Mouse (Mus musculus): ENCODE measurements around the gene Rbm26. TPM values are rescaled to one million over a fixed set of nuclear protein-coding genes. Genes with fewer than 3 reads are reported as not detected.

Gene Rbm26
- polyA plus RNA-seq, 1 experiment from 2014 or later, result 15.2 TPM

DNA sequence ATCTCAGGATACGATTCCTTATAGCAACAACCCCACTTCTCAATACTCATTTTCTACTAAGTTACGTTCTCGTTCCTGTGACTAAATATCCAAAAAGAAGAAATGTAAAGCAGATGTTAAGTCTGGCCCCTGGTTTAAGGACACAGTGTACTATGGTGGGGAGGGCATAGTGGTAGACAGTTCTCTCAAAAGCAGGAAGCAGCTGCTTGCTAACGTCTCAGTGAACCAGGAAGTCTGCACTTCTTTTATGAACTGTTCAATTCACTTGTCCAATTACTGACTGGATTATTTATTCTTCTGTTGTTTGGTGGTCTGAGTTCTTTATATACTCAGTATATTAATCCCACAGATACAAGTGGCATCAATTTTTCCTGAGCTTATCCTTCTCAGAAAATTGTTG, 12.3 kb downstream of the Rbm26 start:
- no peak for DNase-seq (ENCODE audit: low spot score)

DNA sequence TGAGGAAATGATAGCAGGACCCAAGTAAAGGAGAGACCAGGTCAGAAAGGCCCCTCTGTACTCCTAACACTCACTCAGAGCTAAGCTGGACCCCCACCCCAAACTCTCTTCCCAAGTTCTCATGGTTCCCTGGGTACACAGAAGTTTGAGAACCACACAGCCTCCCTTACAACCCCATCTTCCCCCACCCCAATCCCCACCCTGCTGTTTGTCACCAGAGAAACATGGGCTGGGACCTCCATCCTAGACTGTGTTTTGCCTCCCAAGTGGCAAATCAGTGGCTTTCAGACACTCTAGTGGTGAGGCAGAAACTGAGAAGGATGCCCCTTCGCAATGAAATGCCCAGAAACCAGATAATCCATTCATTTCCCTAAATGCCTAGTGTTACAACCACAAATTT, 15.8 kb downstream of the Rbm26 start:
- Histone ChIP-seq H3K36me3 (ENCODE audit: control insufficient read depth, insufficient read depth, low read length) (no peaks in the 10 kb centered on the region), H3K9ac (ENCODE audit: low read length) (no peak overlapping the region), H3K4me2 (replicated peaks; ENCODE audit: low read depth) (no peak overlapping the region), H3K4me3 (ENCODE audit: low read depth, low read length) (no peak overlapping the region), H3K27ac (replicated peaks) (no peak overlapping the region), H3K27me3 (ENCODE audit: control insufficient read depth, insufficient read depth, low read length) (no peaks in the 10 kb centered on the region), H3K9me3 (ENCODE audit: control insufficient read depth, low read length) (no peaks in the 10 kb centered on the region), H3K4me1 (replicated peaks; ENCODE audit: control insufficient read depth, insufficient read depth) (no peaks in the 10 kb centered on the region)
- DNase-seq (ENCODE audit: low spot score) (no peak), ATAC-seq (ENCODE audit: low FRiP score, low TSS enrichment) (no peak)
- WGBS, result 88% methylated on average over 1 of the region's 1 CpGs
- TF ChIP-seq EP300 (optimal IDR thresholded peaks at IDR 0.05) (no peak), CTCF (IDR thresholded peaks at IDR 0.05; ENCODE audit: low read depth) (no peak)

More for the DNA sequence above, 12.3 kb downstream of the Rbm26 start:
- TF ChIP-seq EP300 (optimal IDR thresholded peaks at IDR 0.05), result no peak
- TF ChIP-seq CTCF (IDR thresholded peaks at IDR 0.05; ENCODE audit: low read depth), result no peak
- H3K9ac ChIP-seq (ENCODE audit: low read length), result no peak overlapping the region
- no peaks in the 10 kb centered on the region for H3K36me3 ChIP-seq (ENCODE audit: control insufficient read depth, insufficient read depth, low read length)
- H3K4me3 ChIP-seq (ENCODE audit: low read depth, low read length), result no peak overlapping the region
- H3K27me3 ChIP-seq (ENCODE audit: control insufficient read depth, insufficient read depth, low read length), result no peaks in the 10 kb centered on the region
- no peaks in the 10 kb centered on the region for H3K4me1 ChIP-seq (replicated peaks; ENCODE audit: control insufficient read depth, insufficient read depth)
- no peak for ATAC-seq (ENCODE audit: low FRiP score, low TSS enrichment)
- no peak overlapping the region for H3K4me2 ChIP-seq (replicated peaks; ENCODE audit: low read depth)
- 65% methylated on average over 4 of the region's 4 CpGs for WGBS
- no peaks in the 10 kb centered on the region for H3K9me3 ChIP-seq (ENCODE audit: control insufficient read depth, low read length)
- H3K27ac ChIP-seq (replicated peaks), result no peak overlapping the region

DNA sequence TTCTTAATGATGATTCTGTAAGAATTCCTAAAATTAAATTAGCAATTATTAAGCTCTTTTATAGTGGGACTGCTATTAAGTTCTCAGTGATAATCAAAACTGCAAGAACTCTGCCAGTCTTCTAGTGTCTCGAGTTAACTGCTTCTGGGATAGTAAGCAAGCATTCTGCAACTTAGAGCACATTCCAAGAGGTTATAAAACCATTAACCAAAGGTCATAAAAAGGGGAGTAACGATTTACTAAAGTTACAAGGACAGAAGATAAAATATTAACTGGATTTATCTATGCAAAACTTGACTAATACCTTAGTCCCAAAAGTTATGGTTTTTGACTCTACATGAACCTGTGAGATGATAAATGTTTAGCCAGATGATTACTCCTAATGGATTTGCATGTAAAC, 18.6 kb downstream of the Rbm26 start:
- Histone ChIP-seq H3K4me1 (replicated peaks; ENCODE audit: control insufficient read depth, insufficient read depth) (no peaks in the 10 kb centered on the region), H3K9ac (ENCODE audit: low read length) (no peak overlapping the region), H3K4me3 (ENCODE audit: low read depth, low read length) (no peak overlapping the region), H3K9me3 (ENCODE audit: control insufficient read depth, low read length) (no peaks in the 10 kb centered on the region), H3K4me2 (replicated peaks; ENCODE audit: low read depth) (no peak overlapping the region), H3K27me3 (ENCODE audit: control insufficient read depth, insufficient read depth, low read length) (no peaks in the 10 kb centered on the region), H3K27ac (replicated peaks) (no peak overlapping the region), H3K36me3 (ENCODE audit: control insufficient read depth, insufficient read depth, low read length) (no peaks in the 10 kb centered on the region)
- DNase-seq (ENCODE audit: low spot score), result no peak
- no peak for TF ChIP-seq EP300 (optimal IDR thresholded peaks at IDR 0.05)
- no peak for TF ChIP-seq CTCF (IDR thresholded peaks at IDR 0.05; ENCODE audit: low read depth)
- WGBS, result 48% methylated on average over 2 of the region's 2 CpGs
- no peak for ATAC-seq (ENCODE audit: low FRiP score, low TSS enrichment)

DNA sequence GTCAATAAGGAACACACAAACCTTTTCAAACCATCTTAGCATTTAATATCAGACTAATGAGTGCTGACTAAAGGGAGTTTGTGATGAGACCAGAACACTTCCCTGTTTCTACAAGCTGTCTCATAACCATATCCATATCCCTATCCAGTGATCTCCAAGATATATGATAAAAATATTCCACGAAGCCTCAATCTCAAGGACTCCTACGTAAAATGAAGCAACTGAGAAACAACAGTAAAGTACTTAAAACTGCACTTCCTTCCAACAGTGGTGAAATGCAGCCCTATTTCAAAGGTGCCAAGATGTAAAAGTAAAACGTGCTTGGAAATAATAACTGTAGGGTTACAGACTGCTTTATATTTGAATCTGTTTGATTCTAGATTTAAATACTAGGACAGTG, 43.1 kb downstream of the Rbm26 start:
- H3K27me3 ChIP-seq (ENCODE audit: control insufficient read depth, insufficient read depth, low read length), result no peaks in the 10 kb centered on the region
- H3K27ac ChIP-seq (replicated peaks), result no peak overlapping the region
- H3K9me3 ChIP-seq (ENCODE audit: control insufficient read depth, low read length), result no peaks in the 10 kb centered on the region
- no peaks in the 10 kb centered on the region for H3K36me3 ChIP-seq (ENCODE audit: control insufficient read depth, insufficient read depth, low read length)
- H3K4me1 ChIP-seq (replicated peaks; ENCODE audit: control insufficient read depth, insufficient read depth), result no peaks in the 10 kb centered on the region
- ATAC-seq (ENCODE audit: low FRiP score, low TSS enrichment) (no peak), DNase-seq (ENCODE audit: low spot score) (no peak)
- no peak overlapping the region for H3K9ac ChIP-seq (ENCODE audit: low read length)
- no peak overlapping the region for H3K4me2 ChIP-seq (replicated peaks; ENCODE audit: low read depth)
- WGBS, result 95% methylated on average over 3 of the region's 3 CpGs
- TF ChIP-seq CTCF (IDR thresholded peaks at IDR 0.05; ENCODE audit: low read depth), result no peak
- no peak for TF ChIP-seq EP300 (optimal IDR thresholded peaks at IDR 0.05)
- no peak overlapping the region for H3K4me3 ChIP-seq (ENCODE audit: low read depth, low read length)

DNA sequence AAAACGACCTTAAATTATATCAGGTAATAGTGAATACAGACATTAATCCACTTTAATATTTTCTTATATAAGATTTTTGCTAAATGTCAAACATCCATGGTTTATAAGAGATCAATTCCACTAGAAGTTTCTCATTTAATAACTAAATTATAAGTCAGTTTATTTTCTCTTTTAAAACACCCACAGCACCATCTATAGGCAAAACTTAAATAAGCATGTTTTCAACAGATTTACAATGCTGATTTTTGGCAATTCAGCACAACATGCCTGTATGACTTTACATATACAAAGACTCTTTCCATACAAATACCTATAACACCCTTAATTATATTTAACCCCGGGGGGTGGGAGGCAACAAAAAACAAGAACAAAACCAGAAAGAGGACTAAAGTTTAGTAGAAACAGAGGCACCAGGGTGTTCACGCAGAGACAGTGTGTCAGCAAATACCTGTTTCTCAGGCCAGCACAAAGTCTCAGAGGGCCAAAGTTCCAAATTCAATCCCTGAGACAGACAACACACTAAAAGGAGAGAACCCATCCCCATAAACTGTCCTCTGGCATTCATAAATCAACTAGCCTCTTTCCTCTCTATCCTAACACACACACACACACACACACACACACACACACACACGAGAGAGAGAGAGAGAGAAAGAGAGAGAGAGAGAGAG, 49.3 kb downstream of the Rbm26 start:
- Histone ChIP-seq H3K9me3 (ENCODE audit: control insufficient read depth, low read length) (no peaks in the 10 kb centered on the region), H3K36me3 (ENCODE audit: control insufficient read depth, insufficient read depth, low read length) (peaks cover 9% of the 10 kb centered on the region; the same call in 1 of the 2 replicates), H3K4me3 (ENCODE audit: low read depth, low read length) (no peak overlapping the region), H3K4me2 (replicated peaks; ENCODE audit: low read depth) (no peak overlapping the region), H3K27me3 (ENCODE audit: control insufficient read depth, insufficient read depth, low read length) (no peaks in the 10 kb centered on the region), H3K9ac (ENCODE audit: low read length) (no peak overlapping the region), H3K4me1 (replicated peaks; ENCODE audit: control insufficient read depth, insufficient read depth) (no peaks in the 10 kb centered on the region), H3K27ac (replicated peaks) (no peak overlapping the region)
- DNase-seq (ENCODE audit: low spot score) (no peak), ATAC-seq (ENCODE audit: low FRiP score, low TSS enrichment) (no peak)
- TF ChIP-seq CTCF (IDR thresholded peaks at IDR 0.05; ENCODE audit: low read depth) (peak; percentile 26; the same call in 1 of the 2 replicates), EP300 (optimal IDR thresholded peaks at IDR 0.05) (no peak)
- 88% methylated on average over 4 of the region's 4 CpGs for WGBS

DNA sequence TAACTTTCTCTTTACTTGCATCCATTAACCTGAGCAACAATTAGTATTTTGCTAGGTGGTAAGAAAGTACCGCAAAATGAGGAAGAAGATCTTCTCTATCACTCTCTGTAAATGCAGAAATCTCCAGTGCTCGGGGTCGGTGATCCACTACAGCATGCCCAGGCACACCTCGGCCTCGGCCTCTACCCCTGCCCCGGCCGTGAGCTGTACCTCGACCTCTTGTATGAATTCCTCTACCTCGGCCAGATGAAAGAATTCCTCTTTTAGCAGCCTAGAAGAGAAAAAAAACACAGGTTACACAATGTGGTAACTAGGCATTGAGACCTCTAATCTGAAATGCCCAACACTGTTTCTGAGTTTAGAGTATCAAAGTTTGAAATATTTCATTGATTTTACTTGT, 52.6 kb downstream of the Rbm26 start:
- peaks cover 14% of the 10 kb centered on the region for H3K36me3 ChIP-seq (ENCODE audit: control insufficient read depth, insufficient read depth, low read length)
- no peak overlapping the region for H3K4me3 ChIP-seq (ENCODE audit: low read depth, low read length)
- no peaks in the 10 kb centered on the region for H3K27me3 ChIP-seq (ENCODE audit: control insufficient read depth, insufficient read depth, low read length)
- no peak overlapping the region for H3K9ac ChIP-seq (ENCODE audit: low read length)
- H3K4me2 ChIP-seq (replicated peaks; ENCODE audit: low read depth), result no peak overlapping the region
- ATAC-seq (ENCODE audit: low FRiP score, low TSS enrichment) (no peak), DNase-seq (ENCODE audit: low spot score) (no peak)
- no peak for TF ChIP-seq EP300 (optimal IDR thresholded peaks at IDR 0.05)
- TF ChIP-seq CTCF (IDR thresholded peaks at IDR 0.05; ENCODE audit: low read depth), result no peak
- 92% methylated on average over 9 of the region's 9 CpGs for WGBS
- no peak overlapping the region for H3K27ac ChIP-seq (replicated peaks)
- H3K4me1 ChIP-seq (replicated peaks; ENCODE audit: control insufficient read depth, insufficient read depth), result no peaks in the 10 kb centered on the region
- H3K9me3 ChIP-seq (ENCODE audit: control insufficient read depth, low read length), result no peaks in the 10 kb centered on the region
